Mouse (Mus musculus) kidney, embryonic 16.5 days (tissue): ENCODE results near the gene Micu1. TPM values are rescaled to one million over a fixed set of nuclear protein-coding genes. Genes with fewer than 3 reads are reported as not detected.

Experiments used
- ATAC-seq: fragments of 200-750 bp; cut with Nextera tagmentation; 2 replicates; pipeline ENCODE4 v1.8.0; 2017; ENCODE audit warnings: moderate TSS enrichment; ENCODE audit not compliant: low FRiP score, low TSS enrichment
- H3K27ac ChIP-seq: fragments of 300-500 bp; sonication (generic); 2 replicates; pipeline ENCODE4 v1.5.1; 2014; ENCODE audit warnings: low read length
- H3K27me3 ChIP-seq: fragments of 300-500 bp; sonication (generic); 2 replicates; pipeline ENCODE4 v1.6.1; 2014; ENCODE audit warnings: low read length, control low read depth, mixed read lengths; ENCODE audit not compliant: insufficient read depth
- H3K36me3 ChIP-seq: fragments of 300-500 bp; sonication (generic); 2 replicates; pipeline ENCODE4 v1.6.1; 2014; ENCODE audit warnings: low read length, control low read depth, mixed read lengths; ENCODE audit not compliant: insufficient read depth
- H3K4me1 ChIP-seq: fragments of 300-500 bp; sonication (generic); 2 replicates; pipeline ENCODE4 v1.6.1; 2014; ENCODE audit warnings: low read length, control low read depth, mixed read lengths; ENCODE audit not compliant: insufficient read depth
- H3K4me2 ChIP-seq: fragments of 300-500 bp; sonication (generic); replicated peaks from 2 replicates; pipeline ENCODE4 v1.6.1; 2014; ENCODE audit warnings: low read depth, low read length
- H3K4me3 ChIP-seq: fragments of 300-500 bp; sonication (generic); 2 replicates; pipeline ENCODE4 v1.5.1; 2014; ENCODE audit warnings: mild to moderate bottlenecking, low read length
- H3K9ac ChIP-seq: fragments of 300-500 bp; sonication (generic); replicated peaks from 2 replicates; pipeline ENCODE4 v1.6.1; 2014; ENCODE audit warnings: low read length
- H3K9me3 ChIP-seq: fragments of 300-500 bp; sonication (generic); 2 replicates; pipeline ENCODE4 v1.6.1; 2016; ENCODE audit warnings: low read length, control low read depth
- whole genome bisulfite sequencing: fragments of 180-500 bp; shearing (Covaris S2); extraction: QIAGEN DNeasy Blood & Tissue Kit; methylation state at CpG from one replicate; pipeline ENCODE4 v1.1.7; 2014; 5-methylcytosine and 5-hydroxymethylcytosine counted together
- polyA plus RNA-seq: library from polyadenylated mRNA; unstranded; fragments of >200 nt; fragmentation: Nextera tagmentation; extraction: Ambion mirVana; gene quantifications from 2 replicates; pipeline ENCODE4 v1.2.1, GENCODE M21; 2015

Gene Micu1
- polyA plus RNA-seq, 1 experiment from 2014 or later = 86.2 TPM

- H3K27ac ChIP-seq = no peak overlapping the region
- no peak overlapping the region for H3K9ac ChIP-seq
- no peak overlapping the region for H3K4me2 ChIP-seq
- H3K4me1 ChIP-seq = no peaks in the 10 kb centered on the region
- H3K36me3 ChIP-seq = no peaks in the 10 kb centered on the region
- peaks cover 3% of the 10 kb centered on the region; the same call in 1 of the 2 replicates for H3K9me3 ChIP-seq
- ATAC-seq = peak; percentile 35; the same call in 1 of the 2 replicates
- WGBS = 72% methylated on average over 2 of the region's 2 CpGs
- H3K4me3 ChIP-seq = no peak overlapping the region
- H3K27me3 ChIP-seq = no peaks in the 10 kb centered on the region
Observed at GRCm38 (mm10) chr10:59687126-59687525, 15.2 kb upstream of the Micu1 start.

- no peak overlapping the region for H3K27ac ChIP-seq
- H3K4me1 ChIP-seq = no peaks in the 10 kb centered on the region
- no peak overlapping the region for H3K9ac ChIP-seq
- no peak overlapping the region for H3K4me2 ChIP-seq
- no peaks in the 10 kb centered on the region for H3K27me3 ChIP-seq
- ATAC-seq = no peak
- H3K4me3 ChIP-seq = no peak overlapping the region
- WGBS = 65% methylated on average over 6 of the region's 6 CpGs
- no peaks in the 10 kb centered on the region for H3K9me3 ChIP-seq
- no peaks in the 10 kb centered on the region for H3K36me3 ChIP-seq
Observed at GRCm38 (mm10) chr10:59689836-59690235, 12.4 kb upstream of the Micu1 start.

- Histone ChIP-seq H3K4me3 (no peak overlapping the region), H3K9me3 (no peaks in the 10 kb centered on the region), H3K4me1 (no peaks in the 10 kb centered on the region), H3K36me3 (no peaks in the 10 kb centered on the region), H3K27me3 (no peaks in the 10 kb centered on the region), H3K4me2 (no peak overlapping the region), H3K9ac (no peak overlapping the region), H3K27ac (no peak overlapping the region)
- WGBS = 47% methylated on average over 6 of the region's 6 CpGs
- ATAC-seq = no peak
Observed at GRCm38 (mm10) chr10:59692441-59692840, 9.8 kb upstream of the Micu1 start.

- no peaks in the 10 kb centered on the region for H3K36me3 ChIP-seq
- H3K9ac ChIP-seq = no peak overlapping the region
- no peaks in the 10 kb centered on the region for H3K27me3 ChIP-seq
- 89% methylated on average over 2 of the region's 2 CpGs for WGBS
- H3K4me2 ChIP-seq = no peak overlapping the region
- no peaks in the 10 kb centered on the region for H3K4me1 ChIP-seq
- ATAC-seq = no peak
- no peak overlapping the region for H3K27ac ChIP-seq
- no peaks in the 10 kb centered on the region for H3K9me3 ChIP-seq
- no peak overlapping the region for H3K4me3 ChIP-seq
Observed at GRCm38 (mm10) chr10:59694104-59694503, 8.2 kb upstream of the Micu1 start.

GRCm38 (mm10) chr10:59699516-59699915 lies 2.8 kb upstream of the Micu1 start:
- no peak overlapping the region for H3K27ac ChIP-seq
- 83% methylated on average over 5 of the region's 5 CpGs for WGBS
- H3K4me3 ChIP-seq = no peak overlapping the region
- H3K4me1 ChIP-seq = peaks cover 8% of the 10 kb centered on the region
- H3K9me3 ChIP-seq = no peaks in the 10 kb centered on the region
- H3K9ac ChIP-seq = no peak overlapping the region
- no peak overlapping the region for H3K4me2 ChIP-seq
- no peaks in the 10 kb centered on the region for H3K36me3 ChIP-seq
- no peaks in the 10 kb centered on the region for H3K27me3 ChIP-seq
- no peak for ATAC-seq

GRCm38 (mm10) chr10:59701805-59702204 lies 472 bp upstream of the Micu1 start:
- no peaks in the 10 kb centered on the region for H3K36me3 ChIP-seq
- H3K4me1 ChIP-seq = peaks cover 8% of the 10 kb centered on the region
- H3K4me3 ChIP-seq = peak overlapping the region; percentile 69
- H3K27me3 ChIP-seq = no peaks in the 10 kb centered on the region
- no peak overlapping the region for H3K27ac ChIP-seq
- WGBS = 43% methylated on average over 5 of the region's 5 CpGs
- ATAC-seq = peak; percentile 29
- H3K4me2 ChIP-seq = peak overlapping the region; percentile 79
- H3K9ac ChIP-seq = peak overlapping the region; percentile 12; the same call in 1 of the 2 replicates
- H3K9me3 ChIP-seq = peaks cover 3% of the 10 kb centered on the region; the same call in 1 of the 2 replicates

GRCm38 (mm10) chr10:59703060-59703760 lies 933 bp downstream of the Micu1 start:
- H3K4me3 ChIP-seq = peak overlapping the region; percentile 69
- peaks cover 3% of the 10 kb centered on the region; the same call in 1 of the 2 replicates for H3K9me3 ChIP-seq
- ATAC-seq = peak; percentile 16; the same call in 1 of the 2 replicates
- peak overlapping the region; percentile 78 for H3K27ac ChIP-seq
- H3K27me3 ChIP-seq = no peaks in the 10 kb centered on the region
- peaks cover 8% of the 10 kb centered on the region for H3K4me1 ChIP-seq
- H3K9ac ChIP-seq = peak overlapping the region; percentile 73
- H3K36me3 ChIP-seq = no peaks in the 10 kb centered on the region
- H3K4me2 ChIP-seq = peak overlapping the region; percentile 79
- 6% methylated on average over 15 of the region's 15 CpGs for WGBS

- Histone ChIP-seq H3K9me3 (peaks cover 3% of the 10 kb centered on the region; the same call in 1 of the 2 replicates), H3K4me1 (peaks cover 8% of the 10 kb centered on the region), H3K27me3 (no peaks in the 10 kb centered on the region), H3K4me3 (no peak overlapping the region), H3K4me2 (no peak overlapping the region), H3K9ac (no peak overlapping the region), H3K27ac (no peak overlapping the region), H3K36me3 (peaks cover 12% of the 10 kb centered on the region)
- no peak for ATAC-seq
- 91% methylated on average over 6 of the region's 6 CpGs for WGBS
Observed at GRCm38 (mm10) chr10:59706991-59707546, 4.8 kb downstream of the Micu1 start.

GRCm38 (mm10) chr10:59707595-59707994 lies 5.3 kb downstream of the Micu1 start:
- Histone ChIP-seq H3K36me3 (peaks cover 13% of the 10 kb centered on the region), H3K9ac (no peak overlapping the region), H3K9me3 (peaks cover 3% of the 10 kb centered on the region; the same call in 1 of the 2 replicates), H3K27me3 (no peaks in the 10 kb centered on the region), H3K4me2 (no peak overlapping the region), H3K4me3 (no peak overlapping the region), H3K27ac (no peak overlapping the region), H3K4me1 (peaks cover 8% of the 10 kb centered on the region)
- WGBS = 95% methylated on average over 2 of the region's 2 CpGs
- ATAC-seq = no peak

- Histone ChIP-seq H3K9ac (no peak overlapping the region), H3K36me3 (peaks cover 13% of the 10 kb centered on the region), H3K4me1 (no peaks in the 10 kb centered on the region), H3K27ac (no peak overlapping the region), H3K9me3 (peaks cover 3% of the 10 kb centered on the region; the same call in 1 of the 2 replicates), H3K4me3 (no peak overlapping the region), H3K4me2 (no peak overlapping the region), H3K27me3 (no peaks in the 10 kb centered on the region)
- ATAC-seq = no peak
- WGBS = 76% methylated on average over 7 of the region's 7 CpGs
Observed at GRCm38 (mm10) chr10:59709281-59709680, 7.0 kb downstream of the Micu1 start.
